Mouse (Mus musculus): ENCODE data around the gene Smyd2. TPM values are rescaled to one million over a fixed set of nuclear protein-coding genes. Genes with fewer than 3 reads are reported as not detected.
A peak's percentile ranks its signal among the peaks of the same experiment; 100 is the strongest.

The Smyd2 gene
- total and polyA plus RNA-seq, 3 experiments, result 79.9 to 119 (median 84.7) TPM

DNA sequence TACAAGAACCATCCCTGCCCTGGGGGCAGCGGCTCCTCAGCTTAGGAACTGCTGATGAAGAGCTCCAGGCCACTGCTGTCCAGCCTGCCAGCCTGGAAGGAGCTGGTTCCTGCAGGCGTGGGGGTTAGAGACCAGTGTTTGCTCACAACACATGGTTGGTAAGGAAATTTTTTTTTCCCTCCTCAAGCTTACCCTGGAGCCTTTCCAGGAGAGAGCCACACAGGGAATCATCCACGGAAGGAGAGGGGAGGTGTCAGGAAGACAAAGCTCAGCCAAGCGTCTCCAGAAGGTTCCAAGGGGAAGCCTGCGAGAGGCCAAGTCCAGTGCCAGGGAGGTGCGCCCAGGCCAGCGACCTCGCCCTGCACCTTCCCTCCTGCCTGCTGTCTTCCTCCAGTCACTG is 42.2 kb downstream of the Smyd2 start:
- no peaks in the 10 kb centered on the region for H3K27me3 ChIP-seq (replicated peaks)
- H3K4me3 ChIP-seq (replicated peaks in 1 of 3; ENCODE audit: low read depth in 2 of 3, low read length in 2 of 3, poor library complexity in 1 of 3), result no peak overlapping the region
- in situ Hi-C loops (cut with MboI; ENCODE audit: low pct_ligation_motif_present, low pct_unique_long_range_greater_than_20kb, low sequenced_read_pairs) (loop anchor here (5.0 kb wide), 1 partner anchor 173 kb away; no protein-coding TSS in a partner anchor), dilution Hi-C loops (cut with MboI; ENCODE audit: extremely low pct_ligation_motif_present, extremely low pct_unique_long_range_greater_than_20kb, low sequenced_read_pairs) (no loop called here)
- no peak for TF ChIP-seq MAZ (IDR thresholded peaks at IDR 0.05; ENCODE audit: low read depth, low read length)
- TF ChIP-seq RAD21 (IDR thresholded peaks at IDR 0.05; ENCODE audit: low read depth, low read length), result no peak
- no peak for TF ChIP-seq MXI1 (IDR thresholded peaks at IDR 0.05; ENCODE audit: low read depth, low read length)
- no peak for TF ChIP-seq PAX5 (IDR thresholded peaks at IDR 0.05; ENCODE audit: low read length)
- TF ChIP-seq SIN3A (IDR thresholded peaks at IDR 0.05; ENCODE audit: low read length), result no peak
- no peak for TF ChIP-seq RCOR1 (conservative IDR thresholded peaks at IDR 0.05; ENCODE audit: low read depth, low read length)
- TF ChIP-seq ZNF384 (IDR thresholded peaks at IDR 0.05; ENCODE audit: low read depth, low read length), result no peak
- TF ChIP-seq GABPA (IDR thresholded peaks at IDR 0.05; ENCODE audit: insufficient replicate concordance, low read depth, low read length), result no peak
- no peak for TF ChIP-seq ZKSCAN1 (IDR thresholded peaks at IDR 0.05; ENCODE audit: borderline replicate concordance, low read depth, low read length)
- TF ChIP-seq UBTF (IDR thresholded peaks at IDR 0.05; ENCODE audit: low read depth, low read length), result no peak
- TF ChIP-seq MEF2A (IDR thresholded peaks at IDR 0.05; ENCODE audit: borderline replicate concordance, low read depth, low read length), result no peak
- no peak for TF ChIP-seq EP300 (IDR thresholded peaks at IDR 0.05; ENCODE audit: low read length)
- TF ChIP-seq POLR2AphosphoS2 (IDR thresholded peaks at IDR 0.05; ENCODE audit: low read depth, low read length), result no peak
- TF ChIP-seq ZMIZ1 (IDR thresholded peaks at IDR 0.05; ENCODE audit: low read depth, low read length), result no peak
- no peak for TF ChIP-seq MAX (IDR thresholded peaks at IDR 0.05; ENCODE audit: low read length)
- no peaks in the 10 kb centered on the region for H3K9me3 ChIP-seq (replicated peaks; ENCODE audit: low read length)
- no peak overlapping the region for H3K4me2 ChIP-seq (ENCODE audit: insufficient read depth, low read depth, poor library complexity, severe bottlenecking)
- H3K9ac ChIP-seq (ENCODE audit: insufficient read depth, low read depth), result no peak overlapping the region
- H3K79me2 ChIP-seq (replicated peaks; ENCODE audit: control insufficient read depth, extremely low read depth, insufficient read depth, poor library complexity, severe bottlenecking), result no peaks in the 10 kb centered on the region
- H3K4me1 ChIP-seq (ENCODE audit: control insufficient read depth in 1 of 2, insufficient read depth in 2 of 2), result peaks cover 0 to 13% of the 10 kb centered on the region in 2 experiments; a peak in 1 of 4 replicates
- no peak overlapping the region for H3K27ac ChIP-seq (ENCODE audit: insufficient read depth, low read depth)
- peaks cover 20 to 70% of the 10 kb centered on the region in 2 experiments for H3K36me3 ChIP-seq (replicated peaks in 1 of 2; ENCODE audit: control insufficient read depth in 1 of 2, insufficient read depth in 1 of 2, low read length in 1 of 2)
- DNase-seq (ENCODE audit: extremely low read depth), result no peak

- H3K27ac ChIP-seq (ENCODE audit: insufficient read depth, low read depth), result no peak overlapping the region
- no peak overlapping the region for H3K9ac ChIP-seq (ENCODE audit: insufficient read depth, low read depth)
- H3K4me1 ChIP-seq (ENCODE audit: control insufficient read depth in 1 of 2, insufficient read depth in 2 of 2), result peaks cover 0 to 13% of the 10 kb centered on the region in 2 experiments; a peak in 1 of 4 replicates
- dilution Hi-C loops (cut with MboI; ENCODE audit: extremely low pct_ligation_motif_present, extremely low pct_unique_long_range_greater_than_20kb, low sequenced_read_pairs) (no loop called here), in situ Hi-C loops (cut with MboI; ENCODE audit: low pct_ligation_motif_present, low pct_unique_long_range_greater_than_20kb, low sequenced_read_pairs) (no loop called here)
- H3K79me2 ChIP-seq (replicated peaks; ENCODE audit: control insufficient read depth, extremely low read depth, insufficient read depth, poor library complexity, severe bottlenecking), result no peaks in the 10 kb centered on the region
- H3K27me3 ChIP-seq (replicated peaks), result no peaks in the 10 kb centered on the region
- no peak overlapping the region for H3K4me2 ChIP-seq (ENCODE audit: insufficient read depth, low read depth, poor library complexity, severe bottlenecking)
- TF ChIP-seq ZKSCAN1 (IDR thresholded peaks at IDR 0.05; ENCODE audit: borderline replicate concordance, low read depth, low read length) (no peak), RAD21 (IDR thresholded peaks at IDR 0.05; ENCODE audit: low read depth, low read length) (no peak; the same call in none of the 2 replicates), MAZ (IDR thresholded peaks at IDR 0.05; ENCODE audit: low read depth, low read length) (no peak), MAFK (IDR thresholded peaks at IDR 0.05; ENCODE audit: insufficient replicate concordance, low read length) (no peak), SMC3 (IDR thresholded peaks at IDR 0.05; ENCODE audit: low read depth, low read length) (no peak), CTCF (conservative IDR thresholded peaks at IDR 0.05 in 1 of 2, IDR thresholded peaks at IDR 0.05 in 1 of 2; ENCODE audit: low read depth in 2 of 2, low read length in 2 of 2) (peak in 1 of 2 experiments; percentile 5; a peak in 1 of 4 replicates), MXI1 (IDR thresholded peaks at IDR 0.05; ENCODE audit: low read depth, low read length) (no peak), ELF1 (IDR thresholded peaks at IDR 0.05; ENCODE audit: low read depth, low read length) (no peak), ZNF384 (IDR thresholded peaks at IDR 0.05; ENCODE audit: low read depth, low read length) (no peak)
- peaks cover 16 to 62% of the 10 kb centered on the region in 2 experiments for H3K36me3 ChIP-seq (replicated peaks in 1 of 2; ENCODE audit: control insufficient read depth in 1 of 2, insufficient read depth in 1 of 2, low read length in 1 of 2)
- no peak for DNase-seq (ENCODE audit: extremely low read depth)
- no peaks in the 10 kb centered on the region for H3K9me3 ChIP-seq (replicated peaks; ENCODE audit: low read length)
- H3K4me3 ChIP-seq (replicated peaks in 1 of 3; ENCODE audit: low read depth in 2 of 3, low read length in 2 of 3, poor library complexity in 1 of 3), result no peak overlapping the region
These were observed 43.0 kb downstream of the Smyd2 start for GRCm38 (mm10) chr1:189879212-189879611.
